In genomic region chr15:99651163-99651872, GRCm38 (mm10) we compare ENCODE assay signal across 8 mouse cellular contexts. TPM values are rescaled to one million over a fixed set of nuclear protein-coding genes. Genes with fewer than 3 reads are reported as not detected.
DNase-seq lines count a peak whose midpoint lies in the region; ATAC-seq and TF ChIP-seq lines count a peak whose summit lies in the region.

Gene Racgap1, minus strand, starts transcription at chr15:99651656.

- peaks cover 22% of the 10 kb centered on the region for H3K27me3 ChIP-seq in CH12.LX (replicated peaks)
- peaks cover 22% of the 10 kb centered on the region for H3K27me3 ChIP-seq in forebrain, embryonic 11.5 days (ENCODE audit: control insufficient read depth, insufficient read depth, low read length)
- peaks cover 18% of the 10 kb centered on the region for H3K27me3 ChIP-seq in heart, embryonic 16.5 days (ENCODE audit: control insufficient read depth, insufficient read depth, low read length)
- H3K27me3 ChIP-seq in liver, embryonic 15.5 days = peaks cover 40% of the 10 kb centered on the region
- H3K27me3 ChIP-seq in neural tube, embryonic 12.5 days (replicated peaks) = peaks cover 16% of the 10 kb centered on the region

- TF ChIP-seq RAD21 in CH12.LX (IDR thresholded peaks at IDR 0.05; ENCODE audit: low read depth, low read length) = no peak

- H3K79me2 ChIP-seq in CH12.LX (replicated peaks; ENCODE audit: control insufficient read depth, extremely low read depth, insufficient read depth, poor library complexity, severe bottlenecking) = peaks cover 47% of the 10 kb centered on the region

- peak; percentile 86 for TF ChIP-seq POLR2A in CH12.LX (IDR thresholded peaks at IDR 0.05; ENCODE audit: low read depth, low read length)

- peak; percentile 94 for ATAC-seq in forebrain, embryonic 11.5 days (replicated peaks; ENCODE audit: low FRiP score)
- ATAC-seq in heart, embryonic 16.5 days (replicated peaks; ENCODE audit: extremely low read depth, insufficient read depth, low FRiP score) = peak; percentile 94
- ATAC-seq in liver, embryonic 15.5 days (ENCODE audit: insufficient read depth) = peak; percentile 97
- ATAC-seq in neural tube, embryonic 12.5 days (ENCODE audit: low FRiP score, low read depth) = peak; percentile 87

- peaks cover 0 to 7% of the 10 kb centered on the region in 2 experiments for H3K36me3 ChIP-seq in CH12.LX (replicated peaks in 1 of 2; ENCODE audit: control insufficient read depth in 1 of 2, insufficient read depth in 1 of 2, low read length in 1 of 2)
- no peaks in the 10 kb centered on the region for H3K36me3 ChIP-seq in forebrain, embryonic 11.5 days (ENCODE audit: control insufficient read depth, insufficient read depth, low read length)
- no peaks in the 10 kb centered on the region for H3K36me3 ChIP-seq in heart, embryonic 16.5 days (ENCODE audit: control insufficient read depth, insufficient read depth)
- 0 out of 2 replicates have a peak, but pooled peaks cover 3% of the 10 kb centered on the region for H3K36me3 ChIP-seq in liver, embryonic 15.5 days (replicated peaks)
- no peaks in the 10 kb centered on the region for H3K36me3 ChIP-seq in neural tube, embryonic 12.5 days

- TF ChIP-seq CTCF in CH12.LX (conservative IDR thresholded peaks at IDR 0.05 in 1 of 2, IDR thresholded peaks at IDR 0.05 in 1 of 2; ENCODE audit: low read depth in 2 of 2, low read length in 2 of 2) = no peak

- dilution Hi-C loops in CH12.LX (cut with MboI; ENCODE audit: extremely low pct_ligation_motif_present, extremely low pct_unique_long_range_greater_than_20kb, low sequenced_read_pairs) = no loop called here

- no peak for TF ChIP-seq EP300 in CH12.LX (IDR thresholded peaks at IDR 0.05; ENCODE audit: low read length)

- DNase-seq in CH12.LX (ENCODE audit: extremely low read depth) = peak; percentile 100
- peak; percentile 97 for DNase-seq in c-Kit-positive CD71-positive TER-119-negative erythroid progenitor cells, embryonic 14.5 days (ENCODE audit: low read depth)
- DNase-seq in forebrain, embryonic 11.5 days (ENCODE audit: low spot score) = peak; percentile 98
- DNase-seq in kidney, postnatal 36 days = peak; percentile 98 to 99
- DNase-seq in telencephalon, adult 2 months (ENCODE audit: low read depth, low spot score) = peak; percentile 85

- H3K4me3 ChIP-seq in CH12.LX (replicated peaks in 1 of 3; ENCODE audit: low read depth in 2 of 3, low read length in 2 of 3, poor library complexity in 1 of 3) = peak within 1 kb of the TSS; percentile 70 to 86 (median 80)
- H3K4me3 ChIP-seq in forebrain, embryonic 11.5 days (ENCODE audit: low read depth, low read length) = peak within 1 kb of the TSS; percentile 89
- H3K4me3 ChIP-seq in heart, embryonic 16.5 days (ENCODE audit: low read length) = peak within 1 kb of the TSS; percentile 88
- H3K4me3 ChIP-seq in liver, embryonic 15.5 days (replicated peaks) = peak within 1 kb of the TSS; percentile 84
- peak within 1 kb of the TSS; percentile 84 for H3K4me3 ChIP-seq in neural tube, embryonic 12.5 days

- peak within 1 kb of the TSS; percentile 85 for H3K4me2 ChIP-seq in CH12.LX (ENCODE audit: insufficient read depth, low read depth, poor library complexity, severe bottlenecking)
- peak within 1 kb of the TSS; percentile 73 for H3K4me2 ChIP-seq in forebrain, embryonic 11.5 days (ENCODE audit: low read depth, low read length, severe bottlenecking)
- peak within 1 kb of the TSS; percentile 82 for H3K4me2 ChIP-seq in heart, embryonic 16.5 days (ENCODE audit: low read depth, low read length)
- peak within 1 kb of the TSS; percentile 73 for H3K4me2 ChIP-seq in liver, embryonic 15.5 days
- peak within 1 kb of the TSS; percentile 86 for H3K4me2 ChIP-seq in neural tube, embryonic 12.5 days (replicated peaks)

- WGBS in forebrain, embryonic 11.5 days = under 1% methylated on average over 66 of the region's 68 CpGs
- WGBS in heart, embryonic 16.5 days = under 1% methylated on average over 61 of the region's 68 CpGs
- WGBS in liver, embryonic 15.5 days (ENCODE audit: insufficient replicate concordance) = under 1% methylated on average over 67 of the region's 68 CpGs
- under 1% methylated on average over 56 of the region's 68 CpGs for WGBS in neural tube, embryonic 12.5 days

- H3K9me3 ChIP-seq in CH12.LX (replicated peaks; ENCODE audit: low read length) = no peaks in the 10 kb centered on the region
- H3K9me3 ChIP-seq in forebrain, embryonic 11.5 days (ENCODE audit: control insufficient read depth, low read length) = no peaks in the 10 kb centered on the region
- H3K9me3 ChIP-seq in heart, embryonic 16.5 days (replicated peaks; ENCODE audit: control insufficient read depth, low read length) = no peaks in the 10 kb centered on the region
- H3K9me3 ChIP-seq in liver, embryonic 15.5 days (replicated peaks) = no peaks in the 10 kb centered on the region
- H3K9me3 ChIP-seq in neural tube, embryonic 12.5 days = no peaks in the 10 kb centered on the region

- 0 out of 2 replicates have a peak within 1 kb of the TSS, but pooled peaks have one; percentile 29 for H3K27ac ChIP-seq in CH12.LX (ENCODE audit: insufficient read depth, low read depth)
- peak within 1 kb of the TSS; percentile 21; the same call in 1 of the 2 replicates for H3K27ac ChIP-seq in forebrain, embryonic 11.5 days (ENCODE audit: low read depth, low read length)
- peak within 1 kb of the TSS; percentile 51 for H3K27ac ChIP-seq in heart, embryonic 16.5 days (ENCODE audit: low read length)
- H3K27ac ChIP-seq in liver, embryonic 15.5 days (replicated peaks) = peak within 1 kb of the TSS; percentile 80
- H3K27ac ChIP-seq in neural tube, embryonic 12.5 days = no peak within 1 kb of the TSS

- H3K9ac ChIP-seq in CH12.LX (ENCODE audit: insufficient read depth, low read depth) = peak within 1 kb of the TSS; percentile 90
- peak within 1 kb of the TSS; percentile 92 for H3K9ac ChIP-seq in forebrain, embryonic 11.5 days (ENCODE audit: low read length)
- peak within 1 kb of the TSS; percentile 97 for H3K9ac ChIP-seq in heart, embryonic 16.5 days (ENCODE audit: low read length)
- peak within 1 kb of the TSS; percentile 89 for H3K9ac ChIP-seq in liver, embryonic 15.5 days
- H3K9ac ChIP-seq in neural tube, embryonic 12.5 days = peak within 1 kb of the TSS; percentile 83

- H3K4me1 ChIP-seq in CH12.LX (ENCODE audit: control insufficient read depth in 1 of 2, insufficient read depth in 2 of 2) = peaks cover 12 to 54% of the 10 kb centered on the region in 2 experiments
- H3K4me1 ChIP-seq in forebrain, embryonic 11.5 days (replicated peaks; ENCODE audit: control insufficient read depth, insufficient read depth, low read length) = peaks cover 24% of the 10 kb centered on the region
- peaks cover 51% of the 10 kb centered on the region for H3K4me1 ChIP-seq in heart, embryonic 16.5 days (ENCODE audit: control insufficient read depth, insufficient read depth, low read length)
- H3K4me1 ChIP-seq in liver, embryonic 15.5 days (replicated peaks) = peaks cover 67% of the 10 kb centered on the region
- H3K4me1 ChIP-seq in neural tube, embryonic 12.5 days = peaks cover 66% of the 10 kb centered on the region

- in situ Hi-C loops in CH12.LX (cut with MboI; ENCODE audit: low pct_ligation_motif_present, low pct_unique_long_range_greater_than_20kb, low sequenced_read_pairs) = no loop called here

TF ChIP-seq in CH12.LX, 34 proteins besides CTCF, POLR2A, EP300 and RAD21 (continues in another document):
- TF ChIP-seq MYC (IDR thresholded peaks at IDR 0.05; ENCODE audit: low read depth, low read length) = no peak
- no peak for TF ChIP-seq USF2 (conservative IDR thresholded peaks at IDR 0.05; ENCODE audit: low read depth, low read length)
- TF ChIP-seq NRF1 (IDR thresholded peaks at IDR 0.05; ENCODE audit: low read depth, low read length) = peak; percentile 89
- TF ChIP-seq MAZ (IDR thresholded peaks at IDR 0.05; ENCODE audit: low read depth, low read length) = 0 out of 2 replicates have a peak, but pooled peaks have one; percentile 14
- TF ChIP-seq ZMIZ1 (IDR thresholded peaks at IDR 0.05; ENCODE audit: low read depth, low read length) = no peak
- 0 out of 2 replicates have a peak, but pooled peaks have one; percentile 52 for TF ChIP-seq CHD2 (IDR thresholded peaks at IDR 0.05; ENCODE audit: low read length)
- TF ChIP-seq TCF12 (IDR thresholded peaks at IDR 0.05; ENCODE audit: low read depth, low read length) = peak; percentile 48; the same call in 1 of the 2 replicates
- no peak for TF ChIP-seq BHLHE40 (IDR thresholded peaks at IDR 0.05; ENCODE audit: low read depth, low read length)
- peak; percentile 92 for TF ChIP-seq HCFC1 (IDR thresholded peaks at IDR 0.05; ENCODE audit: low read depth, low read length)
- TF ChIP-seq JUND (conservative IDR thresholded peaks at IDR 0.05; ENCODE audit: low read depth, low read length) = no peak
- TF ChIP-seq USF1 (IDR thresholded peaks at IDR 0.05; ENCODE audit: low read depth, low read length) = no peak
- no peak for TF ChIP-seq MEF2A (IDR thresholded peaks at IDR 0.05; ENCODE audit: borderline replicate concordance, low read depth, low read length)
- no peak for TF ChIP-seq RCOR1 (conservative IDR thresholded peaks at IDR 0.05; ENCODE audit: low read depth, low read length)
- peak; percentile 79 for TF ChIP-seq NELFE (IDR thresholded peaks at IDR 0.05; ENCODE audit: low read depth, low read length)
- TF ChIP-seq KAT2A (IDR thresholded peaks at IDR 0.05; ENCODE audit: insufficient replicate concordance, low read length) = peak; percentile 83
- peak; percentile 53; the same call in 1 of the 2 replicates for TF ChIP-seq POLR2AphosphoS2 (IDR thresholded peaks at IDR 0.05; ENCODE audit: low read depth, low read length)
- TF ChIP-seq MXI1 (IDR thresholded peaks at IDR 0.05; ENCODE audit: low read depth, low read length) = peak; percentile 83
- no peak for TF ChIP-seq MAFK (IDR thresholded peaks at IDR 0.05; ENCODE audit: insufficient replicate concordance, low read length)
- TF ChIP-seq CHD1 (IDR thresholded peaks at IDR 0.05; ENCODE audit: low read depth, low read length) = no peak
- no peak for TF ChIP-seq JUN (IDR thresholded peaks at IDR 0.05; ENCODE audit: insufficient read depth, low read depth, low read length)
- TF ChIP-seq PAX5 (IDR thresholded peaks at IDR 0.05; ENCODE audit: low read length) = no peak
- no peak for TF ChIP-seq SIN3A (IDR thresholded peaks at IDR 0.05; ENCODE audit: low read length)
- no peak for TF ChIP-seq GABPA (IDR thresholded peaks at IDR 0.05; ENCODE audit: insufficient replicate concordance, low read depth, low read length)

RNA-seq across cellular contexts. Expression of gene Racgap1, which starts in this region (rescaled TPM):
- total RNA-seq in CH12.LX (2012; rRNA removed) (97.9 and 108 TPM in 2 replicates), CH12.LX (2014; rRNA removed) (130 and 143 TPM in 2 replicates)
- polyA plus RNA-seq in CH12.LX (2012; ENCODE audit: insufficient read length, low read depth) = 131 and 151 TPM in 2 replicates
- polyA plus RNA-seq in forebrain, embryonic 11.5 days (2014; fragmentation: Nextera tagmentation; extraction: Ambion mirVana) = 201 and 217 TPM in 2 replicates
- polyA plus RNA-seq in heart, embryonic 16.5 days (2015; fragmentation: Nextera tagmentation; extraction: Ambion mirVana) = 129 and 134 TPM in 2 replicates
- polyA plus RNA-seq in liver, embryonic 15.5 days (2015; fragmentation: Nextera tagmentation; extraction: Ambion mirVana) = 66.2 and 66.3 TPM in 2 replicates
- polyA plus RNA-seq in neural tube, embryonic 12.5 days (2016; fragmentation: Nextera tagmentation; extraction: Ambion mirVana) = 207 and 218 TPM in 2 replicates
